Mouse (Mus musculus) thymus, postnatal 14 days (tissue): Measurements from ENCODE around the gene Fbxo2.
"Not testable (repeated sequence)": the region's sequence is repeated elsewhere in the genome, so short reads cannot be mapped to it uniquely, and the experiment has no call there.

ENCODE experiments used
- DNase-seq: peaks from one replicate; pipeline ENCODE4 v3.0.0; 2021

The Fbxo2 gene

DNA sequence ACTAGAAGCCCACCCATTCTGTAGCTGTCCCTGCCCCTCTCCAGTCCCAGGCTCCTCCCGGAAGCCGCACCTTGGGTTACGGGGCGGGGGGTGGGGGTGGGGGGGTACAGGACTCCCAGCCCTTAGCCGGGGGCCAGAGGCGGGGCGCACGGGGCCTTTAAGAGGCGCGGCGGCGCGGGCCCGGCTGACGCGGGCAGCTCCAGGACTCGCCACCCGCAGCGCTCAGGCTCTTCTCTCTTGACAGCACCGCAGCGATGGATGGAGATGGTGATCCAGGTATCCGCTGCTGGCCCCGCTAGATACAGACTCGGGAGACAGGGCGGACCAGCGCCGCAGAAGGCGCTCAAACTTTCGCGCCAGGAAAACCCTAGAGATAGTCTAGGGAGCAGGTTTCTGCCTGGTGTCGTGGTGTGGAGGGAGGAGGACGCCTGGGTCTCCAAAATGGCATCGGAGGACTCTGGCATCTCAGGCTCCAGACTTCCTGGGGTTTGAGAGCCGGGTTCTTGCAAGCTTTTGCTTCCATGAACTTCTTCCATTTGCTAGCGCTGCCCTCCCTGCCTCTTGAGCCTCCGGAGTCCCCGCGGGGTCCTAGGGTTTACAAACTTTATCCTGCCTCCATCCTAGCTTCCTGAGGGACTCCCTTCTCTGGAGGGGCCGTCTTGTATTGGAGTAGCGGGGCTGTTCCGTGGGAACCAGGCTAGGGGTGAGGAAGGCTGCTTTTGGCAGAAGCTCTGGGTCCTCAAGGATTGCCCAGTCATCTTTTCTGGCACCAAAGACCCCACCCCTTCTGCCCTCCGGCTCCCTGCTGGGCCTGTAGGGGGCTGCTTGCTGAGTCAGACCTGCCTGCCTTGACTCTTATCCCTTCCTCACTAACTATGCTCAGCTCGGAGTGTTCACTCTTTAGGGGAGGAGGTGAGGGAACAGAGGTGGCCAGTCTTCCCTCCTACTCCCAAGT is at the start of gene Fbxo2, which contains the start of gene Fbxo44:
Gene Fbxo2 (plus strand): TSS at position 186 of the 955 bp plus-strand sequence.
Gene Fbxo44 (minus strand): TSS at position 47 of the 955 bp plus-strand sequence.
- DNase-seq, result peak; percentile 52

DNA sequence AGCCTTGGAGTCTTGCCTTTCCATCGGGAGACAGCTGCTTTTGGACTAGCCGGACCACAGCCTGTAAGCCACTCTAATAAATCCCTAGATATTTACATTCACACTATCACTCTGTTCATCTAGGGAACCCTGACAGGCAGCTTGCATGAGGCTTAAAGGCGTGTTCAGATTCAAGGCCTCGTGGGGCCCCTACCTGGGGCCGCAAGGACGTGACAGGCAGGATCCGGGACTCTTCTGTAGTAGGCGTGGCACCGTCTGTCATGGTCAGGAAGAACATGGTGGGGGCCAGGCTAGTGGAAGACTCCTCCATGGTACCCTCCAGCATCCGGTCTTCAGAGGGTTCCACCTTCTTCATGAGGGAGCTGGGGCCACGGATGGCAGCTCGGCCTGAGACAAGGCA is 47.9 kb upstream of the Fbxo2 start:
- DNase-seq, result no peak

DNA sequence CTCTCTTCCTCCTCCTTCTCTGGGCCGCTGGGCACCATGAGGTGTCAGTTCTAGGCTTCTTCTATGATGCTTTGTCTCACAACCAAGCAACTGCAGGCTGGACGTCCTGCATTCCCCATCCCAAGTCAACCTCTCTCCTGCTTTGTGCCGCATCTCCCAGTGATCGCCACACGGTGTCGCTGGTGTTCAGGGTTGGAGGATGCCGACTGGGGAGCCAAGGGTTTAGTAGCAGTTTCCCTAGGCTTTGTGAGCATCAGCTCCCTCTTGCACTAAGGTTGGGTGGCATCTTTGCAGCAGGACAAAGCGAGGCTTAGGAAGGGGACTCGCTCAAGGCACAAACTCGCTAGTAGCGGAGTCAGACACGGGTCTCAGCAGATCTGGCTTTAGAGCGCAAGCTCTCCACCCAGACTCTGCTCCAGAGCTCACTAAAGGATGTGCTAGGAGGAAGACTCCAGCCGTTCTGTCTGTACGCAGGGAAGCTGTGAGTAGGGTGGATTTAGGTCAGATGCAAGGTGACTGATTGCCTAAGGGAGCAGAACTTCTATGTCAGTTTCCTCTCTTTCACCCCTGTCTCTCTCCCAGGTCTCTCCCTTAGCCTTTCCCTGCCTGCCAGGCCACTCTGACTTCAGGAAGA is 45.5 kb upstream of the Fbxo2 start:
- DNase-seq, result peak; percentile 88

DNA sequence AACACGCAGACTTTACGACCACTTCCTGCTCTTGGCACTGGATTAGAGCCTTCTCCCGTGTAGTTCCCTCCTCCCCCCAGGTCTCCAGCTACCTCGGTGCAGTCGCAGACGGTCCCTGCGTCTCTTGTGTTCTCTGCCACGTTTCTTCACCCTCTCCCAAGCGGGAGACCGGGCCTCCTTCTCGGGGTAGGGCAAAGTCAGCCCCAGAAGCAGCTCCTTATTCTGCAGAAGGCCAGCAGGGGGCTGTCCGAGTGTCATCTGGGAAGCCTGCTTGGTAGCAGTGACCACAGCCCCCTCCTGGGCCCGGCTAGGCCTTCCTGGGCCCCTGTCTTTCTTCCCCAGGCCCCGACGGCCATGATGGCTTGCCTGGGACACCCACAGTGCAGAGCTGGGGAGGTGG is 45.0 kb upstream of the Fbxo2 start:
- DNase-seq, result peak; percentile 58

DNA sequence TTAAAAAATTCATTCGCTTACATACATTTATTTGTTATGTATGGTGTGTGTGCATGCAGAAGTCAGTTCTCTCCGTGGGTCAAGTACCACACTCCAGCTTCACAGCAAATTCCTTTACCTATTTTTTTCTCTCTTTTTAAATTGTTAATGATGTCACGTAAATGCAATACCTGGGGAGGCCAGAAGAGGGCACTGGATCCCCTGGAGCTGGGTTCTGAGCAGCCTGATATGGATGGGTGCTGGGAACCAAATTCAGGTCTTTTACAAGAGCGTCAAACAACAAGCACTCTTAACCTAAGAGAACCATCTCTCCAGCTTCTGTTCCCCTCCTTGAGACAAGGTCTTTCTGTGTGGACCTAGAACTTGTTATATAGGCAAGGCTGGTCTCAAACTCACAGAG is 43.8 kb upstream of the Fbxo2 start:
- DNase-seq, result no peak

DNA sequence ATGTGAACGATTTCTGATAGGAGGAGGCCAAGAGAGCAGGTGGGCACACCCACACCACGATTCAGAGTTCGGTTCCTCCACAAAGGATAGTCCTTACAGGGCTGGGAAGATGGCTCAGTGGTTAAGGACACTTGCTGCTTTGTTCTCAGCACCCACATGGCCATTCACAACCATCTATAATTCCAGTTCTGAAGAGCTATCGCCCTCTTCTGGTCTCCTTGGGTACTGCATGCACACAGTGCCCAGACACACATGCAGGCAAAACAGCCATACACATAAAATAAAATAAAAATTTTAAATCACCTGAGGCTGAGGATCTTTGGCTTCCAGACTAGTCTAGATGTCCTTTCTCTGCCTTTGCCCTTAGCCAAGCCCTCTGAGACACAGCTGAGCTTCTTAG is 43.0 kb upstream of the Fbxo2 start:
- no peak for DNase-seq

DNA sequence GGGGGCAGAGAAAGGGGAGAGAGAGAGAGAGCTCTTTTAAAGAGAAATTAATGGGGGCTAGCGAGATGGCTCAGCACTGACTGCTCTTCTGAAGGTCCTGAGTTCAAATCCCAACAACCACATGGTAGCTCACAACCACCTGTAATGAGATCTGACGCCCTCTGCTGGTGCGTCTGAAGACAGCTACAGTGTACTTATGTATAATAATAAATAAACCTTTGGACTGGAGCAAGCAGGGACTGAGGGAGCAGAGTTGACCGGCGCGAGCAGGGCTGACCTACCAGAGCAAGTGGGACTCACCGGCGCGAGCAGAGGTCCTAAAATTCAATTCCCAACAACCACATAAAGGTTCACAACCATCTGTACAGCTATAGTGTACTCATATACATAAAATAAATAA is 40.8 kb upstream of the Fbxo2 start:
- DNase-seq, result not testable (repeated sequence)

DNA sequence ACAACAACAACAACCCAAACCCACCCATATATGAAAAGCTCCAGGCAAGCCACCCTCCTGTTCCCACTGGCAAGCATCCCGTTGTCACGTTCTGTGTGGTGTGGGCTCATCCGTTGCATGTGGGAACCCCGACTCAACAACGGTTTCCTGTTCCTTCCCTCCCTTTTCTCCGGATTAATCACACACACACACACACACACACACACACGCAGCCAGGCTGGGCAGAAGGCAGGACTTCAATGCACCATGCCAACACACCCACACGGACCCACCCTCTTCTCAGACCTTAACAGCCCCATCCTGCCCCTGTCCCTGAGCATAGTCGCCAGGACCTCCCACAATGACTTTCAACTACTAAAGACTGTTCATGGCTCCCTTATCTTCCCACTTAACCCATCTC is 39.9 kb upstream of the Fbxo2 start:
- DNase-seq, result no peak

DNA sequence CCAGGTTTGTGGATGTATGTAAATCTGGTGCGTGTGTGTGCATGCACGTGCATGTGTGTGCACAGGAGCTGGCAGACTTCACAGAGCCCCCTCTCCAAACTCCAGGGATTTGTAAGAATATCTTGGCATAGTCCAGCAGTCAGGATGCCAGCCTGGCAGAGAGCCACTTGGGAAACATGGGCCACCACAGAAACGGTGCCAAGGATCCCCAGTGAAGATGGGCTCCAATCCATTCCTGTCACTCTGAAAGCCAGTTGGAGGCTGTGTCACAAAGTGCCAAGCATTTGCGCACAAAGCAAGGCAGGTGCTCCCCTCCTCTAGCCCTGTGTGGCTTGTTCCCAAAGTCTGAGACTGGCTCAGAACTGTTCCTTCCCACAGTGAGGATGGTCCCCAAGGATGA is 39.1 kb upstream of the Fbxo2 start:
- no peak for DNase-seq

DNA sequence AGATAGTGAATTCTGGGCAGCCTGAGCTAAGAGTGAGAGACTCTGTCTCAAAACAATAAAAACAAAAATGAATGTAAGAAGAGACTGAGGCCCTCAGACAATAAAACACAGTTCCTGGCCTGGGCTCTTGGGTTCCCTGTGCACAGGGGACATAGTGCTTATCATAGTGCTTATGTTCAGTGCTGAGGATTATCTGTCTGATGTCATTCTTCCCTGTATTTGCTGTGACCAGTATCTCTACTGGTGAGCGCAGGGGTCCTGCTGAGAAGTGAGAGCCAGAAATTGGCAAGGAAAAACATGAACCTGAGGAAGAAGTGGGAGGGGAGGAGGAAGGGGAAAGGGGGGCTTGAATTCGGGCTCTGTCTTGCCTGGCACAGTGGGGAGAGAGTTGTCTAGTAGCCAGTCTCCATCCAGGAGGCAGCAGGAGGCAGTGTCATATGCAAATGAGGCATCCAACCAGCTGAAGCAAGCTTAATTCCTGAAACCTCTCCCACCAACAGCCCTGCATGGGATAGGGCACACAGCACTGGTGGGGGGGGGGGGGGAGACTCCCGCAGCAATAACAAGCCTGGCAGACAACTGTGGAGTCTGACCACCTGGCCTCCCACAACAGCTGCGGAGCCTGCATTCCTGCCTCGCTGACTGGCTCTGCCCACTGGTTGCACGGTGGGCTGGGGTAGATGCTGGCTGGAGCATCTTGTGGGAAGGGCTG is 38.3 kb upstream of the Fbxo2 start:
- DNase-seq, result no peak

DNA sequence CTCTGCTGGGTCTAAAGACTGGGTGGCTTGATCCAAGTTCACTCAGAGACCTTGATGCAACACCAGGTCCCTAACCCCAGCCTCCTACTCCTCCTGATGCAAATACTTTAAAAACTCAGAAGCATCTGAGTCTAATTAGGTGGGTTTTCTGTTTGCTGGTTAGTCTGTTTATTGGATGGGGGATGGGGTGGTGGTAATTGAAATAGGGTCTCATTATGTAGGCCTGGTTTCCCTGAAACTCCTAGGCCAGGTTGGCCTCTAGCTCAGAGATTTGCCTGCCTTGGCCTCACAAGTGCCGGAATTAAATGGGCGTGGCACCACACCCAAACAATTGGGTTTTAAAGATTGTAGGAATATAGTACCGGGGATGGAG is 37.7 kb upstream of the Fbxo2 start:
- DNase-seq, result no peak

DNA sequence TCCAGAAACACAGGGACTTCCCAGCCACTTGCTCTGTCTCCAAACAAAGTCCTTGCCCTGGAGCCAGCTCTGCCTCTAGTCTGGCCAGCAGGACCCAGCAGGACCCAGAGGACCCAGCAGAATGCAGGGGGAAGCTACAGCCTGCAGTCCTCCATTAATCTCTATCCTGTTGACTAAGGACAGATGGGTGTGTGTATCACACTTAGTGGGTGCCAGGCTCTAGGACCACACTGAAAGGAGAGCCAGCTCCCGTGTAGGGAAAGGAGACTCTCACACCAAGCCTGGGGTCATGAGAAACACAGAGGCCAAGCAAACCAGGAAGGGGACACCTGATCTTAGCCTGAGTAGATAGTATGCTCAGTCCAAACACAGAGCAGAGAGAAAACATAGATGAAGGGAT is 32.2 kb upstream of the Fbxo2 start:
- no peak for DNase-seq

DNA sequence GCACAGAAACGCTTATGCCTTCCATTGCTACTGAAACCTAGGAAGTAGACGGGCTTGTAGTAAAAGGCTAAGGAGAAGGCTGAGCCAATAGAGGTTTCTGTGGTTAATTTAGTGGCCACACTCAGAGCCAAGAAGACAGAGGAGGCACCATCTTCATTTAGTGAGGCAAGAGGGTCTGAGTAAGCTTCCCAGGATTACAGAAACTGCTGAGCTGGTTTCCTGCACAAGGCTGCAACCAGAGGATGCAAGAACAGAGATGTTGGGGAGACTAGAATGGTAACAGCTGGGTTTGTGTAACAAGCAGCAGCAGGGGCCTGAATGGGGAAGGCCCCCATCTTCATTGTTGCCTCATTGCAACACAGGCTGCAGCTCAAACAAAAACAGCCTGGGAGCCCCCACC is 31.7 kb upstream of the Fbxo2 start:
- no peak for DNase-seq

DNA sequence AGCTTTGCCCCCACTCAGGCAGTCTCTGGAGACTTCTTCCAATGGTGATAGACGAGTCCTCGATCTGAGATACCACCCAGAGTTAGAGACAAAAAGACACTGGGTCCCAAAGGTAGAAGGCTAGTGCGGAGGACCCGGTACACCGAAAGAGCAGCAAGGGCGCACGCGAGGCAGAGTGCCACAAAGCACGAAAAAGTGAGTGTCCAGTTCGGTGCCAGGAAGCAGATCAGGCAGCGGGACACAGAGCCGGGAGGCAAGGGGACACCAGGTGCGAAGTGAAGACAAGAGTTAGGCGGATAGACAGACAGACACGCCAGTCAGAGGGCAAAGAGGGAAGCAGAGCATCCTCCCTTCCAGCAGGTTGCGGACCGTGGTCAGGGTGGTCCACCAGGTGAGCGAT is 30.3 kb upstream of the Fbxo2 start, which contains the start of gene Mad2l2:
Gene Mad2l2 (plus strand): TSS at position 252 of the 400 bp plus-strand sequence.
- DNase-seq, result no peak

DNA sequence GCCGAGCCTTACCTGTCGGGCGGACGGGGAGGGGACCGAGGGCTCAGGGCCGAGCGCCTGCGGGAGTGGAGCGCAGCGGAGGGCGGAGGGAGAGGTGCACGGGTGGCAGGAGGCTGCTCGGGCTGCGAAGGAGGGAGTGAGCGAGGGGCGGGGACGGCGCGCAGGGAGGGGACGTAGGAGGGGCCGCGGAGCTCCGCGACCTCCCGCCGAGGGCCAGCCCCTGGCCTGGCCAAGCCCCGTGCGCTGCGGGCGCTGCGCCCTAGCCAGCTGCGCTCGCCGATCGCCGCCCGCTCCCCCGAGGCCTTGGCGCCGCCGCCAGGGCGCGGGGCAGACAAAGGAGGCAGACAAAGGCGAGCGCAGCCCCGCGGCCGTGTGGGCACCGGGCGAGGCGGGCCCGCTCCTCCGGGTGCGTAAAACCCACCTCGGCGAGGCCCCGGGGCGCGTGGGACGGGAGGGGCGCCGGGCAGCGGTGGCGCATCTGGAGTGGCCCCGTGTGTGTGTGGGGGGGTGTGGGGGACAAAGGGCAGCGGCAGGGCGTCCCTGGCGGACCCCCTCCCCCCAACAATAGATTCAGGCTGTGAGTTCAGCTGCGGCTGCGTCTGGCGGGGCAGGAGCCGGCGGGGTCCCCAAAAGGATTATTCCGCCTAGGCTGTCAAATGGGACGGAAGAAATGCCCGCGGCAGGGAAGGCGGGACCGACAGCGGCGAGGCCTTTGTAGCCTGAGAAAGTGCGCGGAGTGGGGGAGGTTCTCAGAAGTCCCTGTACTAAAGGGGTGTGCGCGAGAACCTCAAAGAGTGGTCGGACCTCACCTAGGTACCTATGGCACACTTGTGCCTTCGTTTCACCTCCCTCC is 29.6 kb upstream of the Fbxo2 start, which contains the start of gene Draxin:
Gene Draxin (minus strand): TSS at position 138 of the 853 bp plus-strand sequence.
- peak; percentile 55 for DNase-seq

DNA sequence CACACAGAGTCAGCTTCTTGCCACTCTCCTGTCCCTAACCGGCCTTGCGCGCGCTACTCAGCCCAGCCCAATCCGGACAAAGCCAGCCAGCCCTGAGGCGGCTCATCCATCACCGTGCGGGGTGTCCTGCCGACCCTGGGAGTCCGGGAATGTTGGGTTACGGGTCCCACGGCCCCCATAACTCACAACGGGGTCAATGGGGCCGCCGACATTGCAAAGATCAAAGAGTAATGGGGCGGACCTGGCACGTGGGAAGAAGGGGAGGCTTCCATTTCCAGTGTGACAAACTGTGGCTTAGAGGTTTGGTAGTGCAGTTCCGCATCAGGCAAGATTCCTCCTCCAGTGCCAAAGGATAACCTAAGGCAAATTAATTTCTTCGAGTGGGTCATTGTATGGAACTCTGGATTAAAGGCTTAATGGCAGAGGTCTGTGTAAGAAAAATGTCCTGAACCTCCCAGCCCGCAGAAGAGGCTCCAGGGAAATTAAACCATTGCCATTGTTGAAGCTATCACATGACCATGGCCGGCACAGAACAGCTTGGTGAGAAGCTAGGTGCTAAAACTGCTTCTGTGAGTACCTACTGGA is 28.8 kb upstream of the Fbxo2 start:
- DNase-seq, result no peak

DNA sequence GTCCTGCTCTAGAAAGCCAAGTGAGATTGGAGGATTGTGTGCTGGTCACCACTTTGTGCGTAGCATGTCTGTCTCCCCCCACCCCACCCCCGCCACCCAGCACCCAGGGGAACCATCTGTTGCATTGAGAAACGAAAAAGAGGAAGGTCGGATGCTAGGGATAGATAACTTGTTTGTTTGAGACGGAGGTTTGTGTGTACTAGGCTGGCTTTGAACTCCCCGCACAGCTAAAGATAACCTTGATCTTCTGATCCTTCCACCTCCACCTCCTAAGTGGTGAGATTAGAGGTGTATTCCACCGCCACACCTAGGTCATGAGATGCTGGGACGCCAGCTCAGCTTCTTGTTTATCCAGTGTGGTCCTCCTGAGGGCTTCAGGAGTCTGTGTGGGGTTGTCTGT is 25.4 kb upstream of the Fbxo2 start:
- DNase-seq, result no peak

DNA sequence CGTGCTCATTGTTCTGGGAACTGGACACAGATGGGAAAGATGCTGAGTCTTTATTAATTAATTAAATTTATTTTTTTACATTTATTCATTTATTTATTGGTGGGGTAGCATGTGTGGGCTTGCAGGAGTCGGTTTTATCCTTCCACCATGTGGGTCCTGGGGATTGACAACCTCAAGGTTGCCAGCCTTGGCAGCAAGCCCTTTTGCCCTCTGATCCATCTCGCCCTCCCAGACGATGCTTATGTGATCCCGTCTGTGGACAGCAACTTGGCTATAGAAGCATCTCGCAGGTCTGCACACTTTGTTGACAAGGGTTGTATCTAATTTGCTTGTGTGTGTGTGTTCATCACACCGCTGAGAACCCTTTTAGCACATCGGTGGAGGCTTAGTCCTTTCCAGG is 22.9 kb upstream of the Fbxo2 start:
- DNase-seq, result no peak

DNA sequence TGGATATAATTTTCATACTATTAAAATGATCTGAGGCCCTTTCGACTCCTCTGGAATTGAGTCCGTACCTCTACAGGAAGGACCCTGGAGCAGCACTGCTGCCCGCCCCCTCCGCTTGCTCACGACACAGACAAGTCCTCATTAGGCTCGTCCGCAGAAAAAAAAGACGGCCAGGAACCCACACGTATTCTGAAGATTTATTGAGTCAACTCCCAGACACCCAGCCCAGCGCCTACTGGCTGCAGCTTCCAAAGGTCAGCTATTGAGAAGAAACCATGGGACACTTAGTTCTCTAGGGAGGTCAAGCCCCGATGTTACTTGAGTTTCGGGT is 20.7 kb upstream of the Fbxo2 start:
- no peak for DNase-seq

DNA sequence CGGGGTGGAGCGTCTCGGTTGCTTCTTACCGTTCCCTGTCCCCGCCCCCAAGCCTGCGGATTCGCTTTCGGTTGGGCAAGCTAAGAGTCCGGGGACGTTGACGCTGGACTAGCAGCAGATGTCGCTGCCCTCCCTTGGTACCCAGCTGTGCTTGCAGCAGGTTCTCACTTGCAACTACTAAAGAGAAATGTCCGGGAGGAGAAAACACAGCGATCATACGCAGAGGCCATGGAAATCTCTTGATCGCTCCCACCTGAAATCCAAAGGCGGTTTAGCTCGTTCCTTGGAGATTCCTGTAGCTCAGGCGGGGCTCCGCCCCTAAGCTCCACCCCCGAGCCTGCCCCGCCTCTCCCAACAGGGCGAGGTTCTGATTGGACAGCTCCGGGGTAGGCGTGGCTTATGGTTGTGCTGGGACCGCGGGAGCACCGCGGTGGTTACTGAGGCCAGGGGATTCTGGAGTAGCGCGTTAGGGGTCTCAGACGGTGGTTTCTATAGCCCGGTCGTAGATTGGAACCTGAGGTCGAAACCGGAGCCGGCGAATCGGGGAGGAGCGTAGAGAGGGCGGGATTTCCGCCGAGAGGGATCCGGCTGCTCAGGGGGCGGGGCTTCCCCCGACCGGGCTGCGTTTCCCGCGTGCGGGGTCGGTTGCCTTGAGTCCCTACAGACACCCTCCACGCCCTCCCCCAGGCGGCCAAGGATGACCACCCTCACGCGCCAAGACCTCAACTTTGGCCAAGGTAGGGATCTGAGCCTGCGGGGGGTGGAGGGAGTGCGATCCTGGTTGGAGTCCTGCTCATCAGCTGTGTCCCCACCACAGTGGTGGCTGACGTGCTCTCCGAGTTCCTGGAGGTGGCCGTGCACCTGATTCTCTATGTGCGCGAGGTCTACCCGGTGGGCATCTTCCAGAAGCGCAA is 20.1 kb upstream of the Fbxo2 start:
- peak; percentile 94 for DNase-seq

DNA sequence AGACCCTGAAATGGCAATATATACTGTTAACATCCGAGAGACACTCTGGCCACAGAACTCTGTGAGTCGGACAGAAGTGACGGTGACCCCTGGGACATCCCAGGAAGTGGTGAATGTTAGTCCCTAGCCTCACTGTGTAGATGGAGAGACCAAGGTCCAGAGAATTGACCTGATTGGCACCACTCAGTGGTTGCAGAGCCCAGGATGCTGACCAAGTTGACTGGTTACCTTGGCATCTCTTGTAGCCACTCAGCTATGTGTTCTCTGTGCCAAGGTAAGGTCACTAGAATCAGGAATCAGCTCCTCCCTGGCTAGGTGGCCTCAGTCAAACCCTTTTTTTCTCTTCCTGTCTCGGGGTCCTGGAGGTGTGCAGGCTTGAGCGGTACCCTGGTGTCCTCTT is 16.7 kb upstream of the Fbxo2 start:
- DNase-seq, result no peak
